Mouse (Mus musculus) MEL (cell line): ENCODE data around the gene Ypel3. TPM values are rescaled to one million over a fixed set of nuclear protein-coding genes. Genes with fewer than 3 reads are reported as not detected.
A peak's percentile ranks its signal among the peaks of the same experiment; 100 is the strongest.

Source experiments
- DNase-seq: peaks from one replicate; pipeline ENCODE4 v3.0.0; 2011; ENCODE audit warnings: low read depth, low spot score
- H3K27ac ChIP-seq: 2 replicates; pipeline ENCODE4 v1.5.1; 2012; ENCODE audit warnings: low read depth, mild to moderate bottlenecking, control low read depth, low read length, moderate library complexity; ENCODE audit not compliant: control insufficient read depth
- H3K27me3 ChIP-seq, 2 experiments: fragments of 150-350 bp in 1 of 2; sonication (generic) in 1 of 2; 2 replicates each; pipeline ENCODE4 v1.6.1; 2012; ENCODE audit warnings: low read length in 2 of 2, mild to moderate bottlenecking in 2 of 2, improper control_type of control experiment in 1 of 2, moderate library complexity in 1 of 2; ENCODE audit not compliant: insufficient read depth in 2 of 2, control insufficient read depth in 1 of 2
- H3K36me3 ChIP-seq, 2 experiments: 2 replicates each; pipeline ENCODE4 v1.6.1; 2012 to 2014; ENCODE audit warnings: low read length in 2 of 2, improper control_type of control experiment in 1 of 2, inconsistent platforms in 1 of 2, mild to moderate bottlenecking in 1 of 2; ENCODE audit not compliant: insufficient read depth in 2 of 2, control insufficient read depth in 1 of 2
- H3K4me1 ChIP-seq, 2 experiments: fragments of 150-350 bp in 1 of 2; sonication (generic) in 1 of 2; 2 replicates each; pipeline ENCODE4 v1.6.1; 2012; ENCODE audit warnings: low read length in 2 of 2, improper control_type of control experiment in 1 of 2, mild to moderate bottlenecking in 1 of 2; ENCODE audit not compliant: insufficient read depth in 2 of 2, control insufficient read depth in 1 of 2
- H3K4me3 ChIP-seq, 2 experiments: fragments of 150-350 bp in 1 of 2; sonication (generic) in 1 of 2; 2 replicates each; pipeline ENCODE4 v1.5.1; 2012; ENCODE audit warnings: low read depth in 2 of 2, low read length in 2 of 2, mild to moderate bottlenecking in 2 of 2, moderate library complexity in 2 of 2, control low read depth in 1 of 2, improper control_type of control experiment in 1 of 2; ENCODE audit not compliant: control insufficient read depth in 1 of 2, insufficient read depth in 1 of 2
- H3K79me2 ChIP-seq: 2 replicates; pipeline ENCODE4 v1.6.1; 2012; ENCODE audit warnings: mild to moderate bottlenecking, low read length, moderate library complexity; ENCODE audit not compliant: control insufficient read depth, poor library complexity, insufficient read depth
- H3K9ac ChIP-seq: 2 replicates; pipeline ENCODE4 v1.6.1; 2012; ENCODE audit warnings: low read depth, mild to moderate bottlenecking, control low read depth, low read length, moderate library complexity; ENCODE audit not compliant: control insufficient read depth, poor library complexity, severe bottlenecking
- H3K9me3 ChIP-seq: fragments of 150-350 bp; sonication (generic); replicated peaks from 2 replicates; pipeline ENCODE4 v1.6.1; 2012; ENCODE audit warnings: mild to moderate bottlenecking, low read length, improper control_type of control experiment, moderate library complexity; ENCODE audit not compliant: insufficient read depth
- CTCF ChIP-seq, 3 experiments: IDR thresholded peaks in 2 of 3; conservative IDR thresholded peaks in 1 of 3; 2 replicates each; pipeline ENCODE4 v1.5.1; 2011 to 2012; ENCODE audit warnings: low read length in 3 of 3, low read depth in 2 of 3, mild to moderate bottlenecking in 2 of 3, improper control_type of control experiment in 1 of 3, inconsistent platforms in 1 of 3, mixed read lengths in 1 of 3, moderate library complexity in 1 of 3; ENCODE audit not compliant: control insufficient read depth in 1 of 3, insufficient read depth in 1 of 3, poor library complexity in 1 of 3, severe bottlenecking in 1 of 3
- E2F4 ChIP-seq: IDR thresholded peaks from 2 replicates; pipeline ENCODE4 v1.6.1; 2011; ENCODE audit warnings: low read depth, low read length, improper control_type of control experiment, borderline replicate concordance
- ELF1 ChIP-seq: IDR thresholded peaks from 2 replicates; pipeline ENCODE4 v1.6.1; 2014; ENCODE audit warnings: low read depth, mild to moderate bottlenecking, inconsistent platforms, low read length, improper control_type of control experiment, moderate library complexity
- ETS1 ChIP-seq: IDR thresholded peaks from 2 replicates; pipeline ENCODE4 v1.6.1; 2012; ENCODE audit warnings: low read depth, mild to moderate bottlenecking, inconsistent platforms, low read length, improper control_type of control experiment, moderate library complexity
- GABPA ChIP-seq: IDR thresholded peaks from 2 replicates; pipeline ENCODE4 v1.6.1; 2012; ENCODE audit warnings: low read depth, mild to moderate bottlenecking, inconsistent platforms, low read length, improper control_type of control experiment, moderate library complexity
- GATA1 ChIP-seq: IDR thresholded peaks from 2 replicates; pipeline ENCODE4 v1.6.1; 2011; ENCODE audit warnings: low read depth, low read length, improper control_type of control experiment
- HCFC1 ChIP-seq: IDR thresholded peaks from 2 replicates; pipeline ENCODE4 v1.6.1; 2012; ENCODE audit warnings: low read depth, mild to moderate bottlenecking, inconsistent platforms, low read length, improper control_type of control experiment, moderate library complexity
- KAT2A ChIP-seq: conservative IDR thresholded peaks from 2 replicates; pipeline ENCODE4 v1.6.1; 2012; ENCODE audit warnings: low read depth, low read length, improper control_type of control experiment, inconsistent platforms
- MAFK ChIP-seq: IDR thresholded peaks from 2 replicates; pipeline ENCODE4 v1.6.1; 2011; ENCODE audit warnings: low read depth, mild to moderate bottlenecking, low read length, improper control_type of control experiment, borderline replicate concordance
- MAZ ChIP-seq: IDR thresholded peaks from 2 replicates; pipeline ENCODE4 v1.6.1; 2012; ENCODE audit warnings: low read depth, mild to moderate bottlenecking, inconsistent platforms, low read length, improper control_type of control experiment
- MEF2A ChIP-seq: IDR thresholded peaks from 2 replicates; pipeline ENCODE4 v1.6.1; 2014; ENCODE audit warnings: low read depth, mild to moderate bottlenecking, inconsistent platforms, low read length, improper control_type of control experiment; ENCODE audit not compliant: poor library complexity, insufficient replicate concordance, severe bottlenecking; ENCODE audit errors: extremely low read depth
- MYC ChIP-seq: IDR thresholded peaks from 2 replicates; pipeline ENCODE4 v1.6.1; 2011; ENCODE audit warnings: low read depth, mild to moderate bottlenecking, low read length, improper control_type of control experiment, moderate library complexity
- NELFE ChIP-seq: IDR thresholded peaks from 2 replicates; pipeline ENCODE4 v1.6.1; 2011; ENCODE audit warnings: low read depth, low read length, improper control_type of control experiment
- NRF1 ChIP-seq: IDR thresholded peaks from 2 replicates; pipeline ENCODE4 v1.6.1; 2014; ENCODE audit warnings: low read depth, mild to moderate bottlenecking, inconsistent platforms, low read length, improper control_type of control experiment, moderate library complexity; ENCODE audit not compliant: poor library complexity, insufficient read depth, severe bottlenecking
- POLR2A ChIP-seq, 2 experiments: IDR thresholded peaks; 2 replicates each; pipeline ENCODE4 v1.6.1; 2011 to 2012; ENCODE audit warnings: low read length in 2 of 2, mild to moderate bottlenecking in 2 of 2, control low read depth in 1 of 2, improper control_type of control experiment in 1 of 2, low read depth in 1 of 2, moderate library complexity in 1 of 2; ENCODE audit not compliant: control insufficient read depth in 1 of 2, insufficient read depth in 1 of 2, poor library complexity in 1 of 2
- POLR2AphosphoS2 ChIP-seq: IDR thresholded peaks from 2 replicates; pipeline ENCODE4 v1.6.1; 2011; ENCODE audit warnings: low read length, improper control_type of control experiment
- RAD21 ChIP-seq: IDR thresholded peaks from 2 replicates; pipeline ENCODE4 v1.6.1; 2011; ENCODE audit warnings: mild to moderate bottlenecking, low read depth, low read length, improper control_type of control experiment
- SIN3A ChIP-seq: IDR thresholded peaks from 2 replicates; pipeline ENCODE4 v1.6.1; 2012; ENCODE audit warnings: low read length, improper control_type of control experiment, inconsistent platforms
- TCF12 ChIP-seq: IDR thresholded peaks from 2 replicates; pipeline ENCODE4 v1.6.1; 2014; ENCODE audit warnings: low read depth, mild to moderate bottlenecking, inconsistent platforms, low read length, improper control_type of control experiment, moderate library complexity
- USF1 ChIP-seq: IDR thresholded peaks from 2 replicates; pipeline ENCODE4 v1.6.1; 2014; ENCODE audit warnings: low read depth, mild to moderate bottlenecking, inconsistent platforms, low read length, improper control_type of control experiment, moderate library complexity
- USF2 ChIP-seq, 2 experiments: IDR thresholded peaks; 2 replicates each; pipeline ENCODE4 v1.6.1; 2011 to 2012; ENCODE audit warnings: improper control_type of control experiment in 2 of 2, low read length in 2 of 2, borderline replicate concordance in 1 of 2, inconsistent platforms in 1 of 2, low read depth in 1 of 2, mild to moderate bottlenecking in 1 of 2; ENCODE audit not compliant: insufficient read depth in 1 of 2
- ZMIZ1 ChIP-seq: IDR thresholded peaks from 2 replicates; pipeline ENCODE4 v1.6.1; 2012; ENCODE audit warnings: low read depth, mild to moderate bottlenecking, inconsistent platforms, low read length, improper control_type of control experiment, moderate library complexity
- ZNF384 ChIP-seq: IDR thresholded peaks from 2 replicates; pipeline ENCODE4 v1.6.1; 2012; ENCODE audit warnings: low read depth, mild to moderate bottlenecking, inconsistent platforms, low read length, improper control_type of control experiment
- polyA plus RNA-seq, 2 experiments: library from polyadenylated mRNA; stranded (reverse) in 1 of 2; unstranded in 1 of 2; fragments of >175 nt in 1 of 2; fragments of >200 nt in 1 of 2; gene quantifications; 2 replicates each; pipeline versions ENCODE4 v1.2.1 to v1.2.4; 2012; ENCODE audit warnings: low replicate concordance in 2 of 2, low read depth in 1 of 2; ENCODE audit not compliant: insufficient read length in 2 of 2, insufficient read depth in 1 of 2, missing spikeins in 1 of 2
- total RNA-seq: library from RNA; depleted of rRNA; stranded (reverse); fragments of 300-350 nt; gene quantifications from 2 replicates; pipeline ENCODE4 v1.2.3, GENCODE M21; 2012

Ypel3 gene
- total and polyA plus RNA-seq, 3 experiments: 2.1 to 12.6 TPM; not detected in 1

DNA sequence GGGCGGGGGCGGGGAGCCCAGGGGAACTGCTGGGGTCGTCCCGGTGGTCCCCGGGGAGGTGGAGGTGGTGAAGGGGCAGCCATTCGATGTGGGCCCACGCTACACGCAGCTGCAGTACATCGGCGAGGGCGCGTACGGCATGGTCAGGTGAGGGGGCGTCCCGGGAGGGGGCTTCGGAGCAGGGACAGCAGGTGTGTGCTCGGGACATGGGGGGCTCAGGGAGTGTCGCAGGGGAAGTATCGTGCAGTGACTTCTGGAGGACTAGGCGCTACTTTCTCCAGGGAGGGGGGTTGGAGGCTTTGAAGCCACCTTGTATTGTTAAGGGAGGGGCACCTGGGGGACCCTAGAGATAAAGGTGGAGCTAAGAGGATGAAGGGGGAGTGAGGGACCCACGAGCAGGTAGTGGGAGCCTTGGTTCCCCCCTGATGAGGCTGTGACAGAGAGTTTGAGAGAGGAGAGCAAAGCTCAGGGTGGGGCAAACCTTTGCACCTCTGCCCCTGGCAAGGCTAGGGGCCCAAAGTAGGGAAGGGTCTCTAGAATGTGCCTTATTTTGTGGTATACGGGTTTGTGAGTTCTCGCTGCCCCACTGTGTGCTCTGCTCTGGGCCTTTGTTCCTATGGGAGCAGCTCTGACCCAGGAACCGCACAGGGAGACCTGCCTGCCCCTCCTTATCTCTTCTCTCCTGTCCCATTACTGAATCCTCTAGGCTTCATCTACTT, 16.9 kb upstream of the Ypel3 start:
- DNase-seq: no peak
- H3K4me3 ChIP-seq: peak overlapping the region; percentile 73
- H3K27ac ChIP-seq: no peak overlapping the region
- H3K9me3 ChIP-seq: no peaks in the 10 kb centered on the region
- H3K27me3 ChIP-seq: no peaks in the 10 kb centered on the region
- TF ChIP-seq POLR2A (IDR thresholded peaks at IDR 0.05; ENCODE audit: control insufficient read depth in 1 of 2, insufficient read depth in 1 of 2, low read depth in 1 of 2, low read length in 2 of 2, poor library complexity in 1 of 2) (0 out of 4 replicates have a peak, but pooled peaks of 1 of the 2 experiments have one; percentile 45), MAZ (0 out of 2 replicates have a peak, but pooled peaks have one; percentile 15), MAFK (no peak), POLR2AphosphoS2 (no peak), KAT2A (no peak), ETS1 (no peak), GATA1 (0 out of 2 replicates have a peak, but pooled peaks have one; percentile 17), TCF12 (no peak), NELFE (no peak), MYC (no peak), SIN3A (peak; percentile 5; the same call in 1 of the 2 replicates), CTCF (IDR thresholded peaks at IDR 0.05 in 2 of 3, conservative IDR thresholded peaks at IDR 0.05 in 1 of 3; ENCODE audit: control insufficient read depth in 1 of 3, insufficient read depth in 1 of 3, low read depth in 2 of 3, low read length in 3 of 3, poor library complexity in 1 of 3, severe bottlenecking in 1 of 3) (no peak)
- peaks cover 0 to 2% of the 10 kb centered on the region in 2 experiments; a peak in 2 of 4 replicates for H3K36me3 ChIP-seq
- peaks cover 0 to 12% of the 10 kb centered on the region in 2 experiments; a peak in 3 of 4 replicates for H3K4me1 ChIP-seq
- peak overlapping the region; percentile 66 for H3K9ac ChIP-seq
- H3K79me2 ChIP-seq: no peaks in the 10 kb centered on the region; the same call in 1 of the 2 replicates

GRCm38 (mm10) chr7:126760391-126760802, 16.4 kb upstream of the Ypel3 start:
- no peaks in the 10 kb centered on the region for H3K9me3 ChIP-seq
- H3K36me3 ChIP-seq: peaks cover 0 to 2% of the 10 kb centered on the region in 2 experiments; a peak in 2 of 4 replicates
- TF ChIP-seq E2F4: no peak
- no peak for TF ChIP-seq RAD21
- TF ChIP-seq MEF2A: no peak
- no peak for TF ChIP-seq USF1
- no peak for TF ChIP-seq GATA1
- no peak for TF ChIP-seq USF2 (IDR thresholded peaks at IDR 0.05; ENCODE audit: borderline replicate concordance in 1 of 2, insufficient read depth in 1 of 2, low read depth in 1 of 2, low read length in 2 of 2)
- TF ChIP-seq ETS1: no peak
- no peak for TF ChIP-seq NRF1
- no peak for TF ChIP-seq ZMIZ1
- no peak for TF ChIP-seq ZNF384
- TF ChIP-seq GABPA: no peak
- TF ChIP-seq TCF12: no peak
- no peak for TF ChIP-seq ELF1
- TF ChIP-seq HCFC1: no peak
- no peak for DNase-seq
- no peaks in the 10 kb centered on the region for H3K27me3 ChIP-seq
- H3K9ac ChIP-seq: peak overlapping the region; percentile 66
- peaks cover 0 to 9% of the 10 kb centered on the region in 2 experiments; a peak in 3 of 4 replicates for H3K4me1 ChIP-seq
- H3K79me2 ChIP-seq: no peaks in the 10 kb centered on the region; the same call in 1 of the 2 replicates
- H3K27ac ChIP-seq: no peak overlapping the region
- H3K4me3 ChIP-seq: peak overlapping the region; percentile 73
